Mouse (Mus musculus): ENCODE data around the gene 2210407C18Rik. TPM values are rescaled to one million over a fixed set of nuclear protein-coding genes. Genes with fewer than 3 reads are reported as not detected.
A peak's percentile ranks its signal among the peaks of the same experiment; 100 is the strongest.

Gene 2210407C18Rik
- total RNA-seq, 2 experiments from 2014 or later: not detected

GRCm38 (mm10) chr11:58602800-58603560 lies 12.9 kb downstream of the 2210407C18Rik start:
- intact Hi-C loops (cut with DNase I): no loop called here
- DNase-seq: no peak

- no peak for DNase-seq
- intact Hi-C loops (cut with DNase I): no loop called here
Observed at GRCm38 (mm10) chr11:58602062-58602461, 13.8 kb downstream of the 2210407C18Rik start.

GRCm38 (mm10) chr11:58597837-58598236 lies 18.0 kb downstream of the 2210407C18Rik start:
- intact Hi-C loops (cut with DNase I): no loop called here
- DNase-seq: no peak

- no peak for DNase-seq
- intact Hi-C loops (cut with DNase I): no loop called here
Observed at GRCm38 (mm10) chr11:58594814-58595213, 21.1 kb downstream of the 2210407C18Rik start, which contains the start of gene Olfr324. Gene Olfr324 (plus strand): TSS chr11:58595114.

- intact Hi-C loops (cut with DNase I): no loop called here
- DNase-seq: no peak
Observed at GRCm38 (mm10) chr11:58588620-58589250, 27.1 kb downstream of the 2210407C18Rik start.

GRCm38 (mm10) chr11:58587898-58588348 lies 28.0 kb downstream of the 2210407C18Rik start:
- intact Hi-C loops (cut with DNase I): no loop called here

GRCm38 (mm10) chr11:58578636-58579035 lies 37.2 kb downstream of the 2210407C18Rik start:
- peak; percentile 58 for DNase-seq
- intact Hi-C loops (cut with DNase I): no loop called here

More at GRCm38 (mm10) chr11:58587898-58588348, 28.0 kb downstream of the 2210407C18Rik start:
- DNase-seq: peak; percentile 43

GRCm38 (mm10) chr11:58577430-58577829 lies 38.4 kb downstream of the 2210407C18Rik start, which contains the start of gene Olfr325:
Gene Olfr325 (plus strand): TSS chr11:58577730.
- intact Hi-C loops (cut with DNase I): no loop called here
- DNase-seq: no peak

- intact Hi-C loops (cut with DNase I): no loop called here
- DNase-seq: no peak
Observed at GRCm38 (mm10) chr11:58570405-58570804, 45.5 kb downstream of the 2210407C18Rik start, which contains the start of gene Olfr224. Gene Olfr224 (minus strand): TSS chr11:58570553.

Other genes with a start within 250 kb of the 2210407C18Rik start
- gene Lypd8, start 237.0 kb downstream of the 2210407C18Rik start, total RNA-seq (2021): not detected
- gene 1810065E05Rik, start 195.0 kb downstream of the 2210407C18Rik start, total RNA-seq (2021): not detected
- gene Gm12253, start 183.5 kb downstream of the 2210407C18Rik start, total RNA-seq (2021): not detected
- gene Lypd9, start 163.2 kb downstream of the 2210407C18Rik start, total RNA-seq (2021): not detected
- not detected for gene Olfr30, start 153.8 kb downstream of the 2210407C18Rik start, total RNA-seq (2021)
- not detected for gene Olfr332, start 123.5 kb downstream of the 2210407C18Rik start, total RNA-seq (2021)
- not detected for gene Olfr331, start 113.5 kb downstream of the 2210407C18Rik start, total RNA-seq (2021)
- not detected for gene Olfr330, start 81.2 kb downstream of the 2210407C18Rik start, total RNA-seq (2021)
- gene Olfr329-ps, start 69.7 kb downstream of the 2210407C18Rik start, total RNA-seq (2021): not detected
- gene Olfr328, start 60.4 kb downstream of the 2210407C18Rik start, total RNA-seq (2021): under 1 TPM; 0.12 to 0.34 TPM
- gene Olfr224, start 45.5 kb downstream of the 2210407C18Rik start, total RNA-seq (2021): not detected
- gene Olfr325, start 38.3 kb downstream of the 2210407C18Rik start, total RNA-seq (2021): not detected
- gene Olfr324, start 21.0 kb downstream of the 2210407C18Rik start, total RNA-seq (2021): not detected
- gene Olfr323, start 14.4 kb upstream of the 2210407C18Rik start, total RNA-seq (2021): not detected
- gene Trim58, start 24.4 kb upstream of the 2210407C18Rik start, total RNA-seq (2021): under 1 TPM in 1 of 2 experiments, not detected in 1; 0.26 TPM
- gene Olfr322, start 42.7 kb upstream of the 2210407C18Rik start, total RNA-seq (2021): not detected
- gene Olfr320, start 65.0 kb upstream of the 2210407C18Rik start, total RNA-seq (2021): not detected
- gene Olfr319, start 83.1 kb upstream of the 2210407C18Rik start, total RNA-seq (2021): not detected
- not detected for gene Olfr318, start 107.9 kb upstream of the 2210407C18Rik start, total RNA-seq (2021)
- under 1 TPM in 1 of 2 experiments, not detected in 1; 0.30 TPM for gene Olfr317, start 123.1 kb upstream of the 2210407C18Rik start, total RNA-seq (2021)
- not detected for gene Olfr316, start 136.7 kb upstream of the 2210407C18Rik start, total RNA-seq (2021)
- gene Olfr315, start 157.1 kb upstream of the 2210407C18Rik start, total RNA-seq (2021): not detected
- gene Olfr314, start 166.9 kb upstream of the 2210407C18Rik start, total RNA-seq (2021): not detected
- gene Fam183b, start 185.9 kb upstream of the 2210407C18Rik start, total RNA-seq (2021): 1 to 10 TPM; 1.6 to 1.8 TPM
- not detected for gene Olfr313, start 198.9 kb upstream of the 2210407C18Rik start, total RNA-seq (2021)
- not detected for gene Olfr312, start 213.2 kb upstream of the 2210407C18Rik start, total RNA-seq (2021)
- gene Olfr311, start 223.2 kb upstream of the 2210407C18Rik start, total RNA-seq (2021): not detected
- gene Gm12258, start 231.1 kb upstream of the 2210407C18Rik start, total RNA-seq (2021): 10 to 100 TPM; 18.4 TPM

All from left cerebral cortex, postnatal 4 days (tissue).